Mouse (Mus musculus) liver, adult 2 months (tissue): ENCODE measurements around the gene Scaf1.

ENCODE experiments used
- CTCF ChIP-seq: fragments of 200-500 bp; IDR thresholded peaks from 2 replicates; pipeline ENCODE4 v1.5.1; 2011; ENCODE audit warnings: low read depth, low read length, control low read depth
- POLR2A ChIP-seq: fragments of 200-500 bp; IDR thresholded peaks from 2 replicates; pipeline ENCODE4 v1.6.1; 2011; ENCODE audit warnings: low read length, control low read depth; ENCODE audit not compliant: insufficient read depth; ENCODE audit errors: extremely low read depth

- TF ChIP-seq POLR2A (no peak), CTCF (no peak)
Measured at GRCm38 (mm10) chr7:45015344-45015956, 713 bp downstream of the Scaf1 start.
